Mouse (Mus musculus) CH12.LX (cell line): ENCODE measurements around the gene Fam114a2. TPM values are rescaled to one million over a fixed set of nuclear protein-coding genes. Genes with fewer than 3 reads are reported as not detected.
A peak's percentile ranks its signal among the peaks of the same experiment; 100 is the strongest.

Source experiments
- DNase-seq: peaks from one replicate; pipeline ENCODE4 v3.0.0-alpha.2; 2013; ENCODE audit errors: extremely low read depth
- H3K27ac ChIP-seq: 2 replicates; pipeline ENCODE4 v1.5.1; 2012; ENCODE audit warnings: low read depth, mild to moderate bottlenecking, control low read depth, moderate library complexity; ENCODE audit not compliant: insufficient read depth
- H3K27me3 ChIP-seq: replicated peaks from 2 replicates; pipeline ENCODE3; 2012; ENCODE audit warnings: inconsistent platforms
- H3K36me3 ChIP-seq, 2 experiments: replicated peaks in 1 of 2; 2 replicates each; pipeline versions ENCODE3 to v1.6.1; 2012; ENCODE audit warnings: inconsistent platforms in 1 of 2, low read length in 1 of 2, mild to moderate bottlenecking in 1 of 2, mixed read lengths in 1 of 2, moderate library complexity in 1 of 2; ENCODE audit not compliant: control insufficient read depth in 1 of 2, insufficient read depth in 1 of 2
- H3K4me1 ChIP-seq, 2 experiments: 2 replicates each; pipeline ENCODE4 v1.6.1; 2012; ENCODE audit warnings: inconsistent platforms in 1 of 2, moderate library complexity in 1 of 2; ENCODE audit not compliant: insufficient read depth in 2 of 2, control insufficient read depth in 1 of 2
- H3K4me2 ChIP-seq: 2 replicates; pipeline ENCODE4 v1.6.1; 2012; ENCODE audit warnings: low read depth, mild to moderate bottlenecking, control low read depth; ENCODE audit not compliant: poor library complexity, insufficient read depth, severe bottlenecking
- H3K4me3 ChIP-seq, 3 experiments: fragments of 150-350 bp in 1 of 3; sonication (generic) in 1 of 3; replicated peaks in 1 of 3; 2 replicates each; pipeline versions ENCODE3 to v1.5.1; 2011 to 2012; ENCODE audit warnings: low read depth in 2 of 3, low read length in 2 of 3, mild to moderate bottlenecking in 2 of 3, moderate library complexity in 2 of 3, control low read depth in 1 of 3, improper control_type of control experiment in 1 of 3, inconsistent platforms in 1 of 3, mixed read lengths in 1 of 3; ENCODE audit not compliant: poor library complexity in 1 of 3
- H3K79me2 ChIP-seq: replicated peaks from 2 replicates; pipeline ENCODE4 v1.6.1; 2012; ENCODE audit warnings: mild to moderate bottlenecking, moderate library complexity; ENCODE audit not compliant: control insufficient read depth, poor library complexity, insufficient read depth, severe bottlenecking; ENCODE audit errors: extremely low read depth
- H3K9ac ChIP-seq: 2 replicates; pipeline ENCODE4 v1.6.1; 2012; ENCODE audit warnings: low read depth, mild to moderate bottlenecking, control low read depth, moderate library complexity; ENCODE audit not compliant: insufficient read depth
- H3K9me3 ChIP-seq: replicated peaks from 2 replicates; pipeline ENCODE3; 2012; ENCODE audit warnings: low read length, inconsistent platforms, mixed read lengths
- BHLHE40 ChIP-seq: IDR thresholded peaks from 2 replicates; pipeline ENCODE4 v1.6.1; 2011; ENCODE audit warnings: mild to moderate bottlenecking, low read depth, low read length, improper control_type of control experiment
- CHD1 ChIP-seq: IDR thresholded peaks from 2 replicates; pipeline ENCODE4 v1.6.1; 2012; ENCODE audit warnings: low read depth, low read length, improper control_type of control experiment, inconsistent platforms
- CHD2 ChIP-seq: IDR thresholded peaks from 2 replicates; pipeline ENCODE4 v1.6.1; 2011; ENCODE audit warnings: low read length, improper control_type of control experiment
- CTCF ChIP-seq, 2 experiments: IDR thresholded peaks in 1 of 2; conservative IDR thresholded peaks in 1 of 2; 2 replicates each; pipeline ENCODE4 v1.5.1; 2011 to 2012; ENCODE audit warnings: low read depth in 2 of 2, low read length in 2 of 2, improper control_type of control experiment in 1 of 2, inconsistent platforms in 1 of 2, mild to moderate bottlenecking in 1 of 2, moderate library complexity in 1 of 2
- E2F4 ChIP-seq: IDR thresholded peaks from 2 replicates; pipeline ENCODE4 v1.6.1; 2011; ENCODE audit warnings: low read depth, low read length, improper control_type of control experiment; ENCODE audit not compliant: insufficient replicate concordance
- EP300 ChIP-seq: IDR thresholded peaks from 2 replicates; pipeline ENCODE4 v1.6.1; 2011; ENCODE audit warnings: low read length, improper control_type of control experiment
- GABPA ChIP-seq: IDR thresholded peaks from 2 replicates; pipeline ENCODE4 v1.6.1; 2012; ENCODE audit warnings: low read depth, low read length, improper control_type of control experiment, inconsistent platforms; ENCODE audit not compliant: insufficient replicate concordance
- HCFC1 ChIP-seq: IDR thresholded peaks from 2 replicates; pipeline ENCODE4 v1.6.1; 2012; ENCODE audit warnings: low read depth, mild to moderate bottlenecking, inconsistent platforms, low read length, improper control_type of control experiment
- IRF4 ChIP-seq: IDR thresholded peaks from 2 replicates; pipeline ENCODE4 v1.6.1; 2014; ENCODE audit warnings: low read depth, mild to moderate bottlenecking, inconsistent platforms, low read length, improper control_type of control experiment
- JUND ChIP-seq: conservative IDR thresholded peaks from 2 replicates; pipeline ENCODE4 v1.6.1; 2011; ENCODE audit warnings: low read depth, low read length, improper control_type of control experiment
- MAX ChIP-seq: IDR thresholded peaks from 2 replicates; pipeline ENCODE4 v1.6.1; 2011; ENCODE audit warnings: low read length, improper control_type of control experiment
- MAZ ChIP-seq: IDR thresholded peaks from 2 replicates; pipeline ENCODE4 v1.6.1; 2012; ENCODE audit warnings: low read depth, mild to moderate bottlenecking, inconsistent platforms, low read length, improper control_type of control experiment, moderate library complexity
- MEF2A ChIP-seq: IDR thresholded peaks from 2 replicates; pipeline ENCODE4 v1.6.1; 2014; ENCODE audit warnings: low read depth, mild to moderate bottlenecking, inconsistent platforms, low read length, improper control_type of control experiment, borderline replicate concordance
- NELFE ChIP-seq: IDR thresholded peaks from 2 replicates; pipeline ENCODE4 v1.6.1; 2011; ENCODE audit warnings: low read depth, low read length, improper control_type of control experiment
- RAD21 ChIP-seq: IDR thresholded peaks from 2 replicates; pipeline ENCODE4 v1.6.1; 2011; ENCODE audit warnings: low read depth, mild to moderate bottlenecking, low read length, improper control_type of control experiment, moderate library complexity
- RCOR1 ChIP-seq: conservative IDR thresholded peaks from 2 replicates; pipeline ENCODE4 v1.6.1; 2012; ENCODE audit warnings: low read depth, mild to moderate bottlenecking, inconsistent platforms, low read length, improper control_type of control experiment
- SIN3A ChIP-seq: IDR thresholded peaks from 2 replicates; pipeline ENCODE4 v1.6.1; 2012; ENCODE audit warnings: low read length, improper control_type of control experiment, inconsistent platforms
- SMC3 ChIP-seq: IDR thresholded peaks from 2 replicates; pipeline ENCODE4 v1.6.1; 2011; ENCODE audit warnings: low read depth, low read length, improper control_type of control experiment
- TBP ChIP-seq: conservative IDR thresholded peaks from 2 replicates; pipeline ENCODE4 v1.6.1; 2011; ENCODE audit warnings: low read depth, low read length, improper control_type of control experiment
- USF1 ChIP-seq: IDR thresholded peaks from 2 replicates; pipeline ENCODE4 v1.6.1; 2014; ENCODE audit warnings: low read depth, mild to moderate bottlenecking, inconsistent platforms, low read length, improper control_type of control experiment
- ZC3H11A ChIP-seq: IDR thresholded peaks from 2 replicates; pipeline ENCODE4 v1.6.1; 2012; ENCODE audit warnings: low read depth, mild to moderate bottlenecking, inconsistent platforms, low read length, improper control_type of control experiment
- ZKSCAN1 ChIP-seq: IDR thresholded peaks from 2 replicates; pipeline ENCODE4 v1.6.1; 2012; ENCODE audit warnings: low read depth, inconsistent platforms, low read length, improper control_type of control experiment, borderline replicate concordance
- dilution Hi-C: fragments of 300-500 bp; cut with MboI; formaldehyde crosslinking; loops from 2 replicates; pipeline ENCODE4 v1.14.3; 2020; ENCODE audit warnings: low sequenced_read_pairs; ENCODE audit not compliant: extremely low pct_unique_long_range_greater_than_20kb, extremely low pct_ligation_motif_present
- in situ Hi-C: fragments of 300-500 bp; cut with MboI; formaldehyde crosslinking; loops from 3 replicates; pipeline ENCODE4 v1.14.3; 2019; ENCODE audit warnings: low sequenced_read_pairs, low pct_ligation_motif_present, low pct_unique_long_range_greater_than_20kb, mixed read lengths
- polyA plus RNA-seq: library from polyadenylated mRNA; unstranded; fragments of >175 nt; gene quantifications from 2 replicates; pipeline ENCODE4 v1.2.1, GENCODE M21; 2012; ENCODE audit warnings: low read depth; ENCODE audit not compliant: insufficient read length
- total RNA-seq, 2 experiments: library from RNA; depleted of rRNA; stranded (reverse); fragments of 300-350 nt in 1 of 2; fragments of >200 nt in 1 of 2; gene quantifications; 2 replicates each; pipeline ENCODE4 v1.2.3; 2012 to 2014

Fam114a2 gene
- total and polyA plus RNA-seq, 3 experiments = 49.8 to 66.4 (median 54.3) TPM

- no peaks in the 10 kb centered on the region for H3K4me1 ChIP-seq
- DNase-seq = peak; percentile 37
- no peak overlapping the region for H3K4me3 ChIP-seq
- H3K36me3 ChIP-seq = peaks cover 5 to 11% of the 10 kb centered on the region in 2 experiments
- dilution Hi-C loops (no loop called here), in situ Hi-C loops (loop anchor here (10.0 kb wide), 1 partner anchor 310 kb away; no protein-coding TSS in a partner anchor)
- H3K79me2 ChIP-seq = no peaks in the 10 kb centered on the region
- no peak overlapping the region for H3K9ac ChIP-seq
- no peak overlapping the region for H3K27ac ChIP-seq
- no peak for TF ChIP-seq JUND
- TF ChIP-seq SIN3A = 0 out of 2 replicates have a peak, but pooled peaks have one; percentile 39
- peak; percentile 46 to 87; a peak in 3 of 4 replicates for TF ChIP-seq CTCF (conservative IDR thresholded peaks at IDR 0.05 in 1 of 2, IDR thresholded peaks at IDR 0.05 in 1 of 2; ENCODE audit: low read depth in 2 of 2, low read length in 2 of 2)
- no peak for TF ChIP-seq GABPA
- TF ChIP-seq RAD21 = peak; percentile 81
- peak; percentile 34 for TF ChIP-seq ZC3H11A
- 0 out of 2 replicates have a peak, but pooled peaks have one; percentile 49 for TF ChIP-seq NELFE
- TF ChIP-seq MEF2A = peak; percentile 26; the same call in 1 of the 2 replicates
- TF ChIP-seq RCOR1 = no peak
- peak; percentile 25; the same call in 1 of the 2 replicates for TF ChIP-seq IRF4
- TF ChIP-seq HCFC1 = no peak
- 0 out of 2 replicates have a peak, but pooled peaks have one; percentile 33 for TF ChIP-seq MAZ
- peak; percentile 79 for TF ChIP-seq SMC3
- TF ChIP-seq MAX = 0 out of 2 replicates have a peak, but pooled peaks have one; percentile 41
- TF ChIP-seq ZKSCAN1 = no peak
- H3K27me3 ChIP-seq = peaks cover 35% of the 10 kb centered on the region
- no peak overlapping the region for H3K4me2 ChIP-seq
- H3K9me3 ChIP-seq = no peaks in the 10 kb centered on the region
These were observed 43.3 kb downstream of the Fam114a2 start for GRCm38 (mm10) chr11:57475119-57475518.

DNA sequence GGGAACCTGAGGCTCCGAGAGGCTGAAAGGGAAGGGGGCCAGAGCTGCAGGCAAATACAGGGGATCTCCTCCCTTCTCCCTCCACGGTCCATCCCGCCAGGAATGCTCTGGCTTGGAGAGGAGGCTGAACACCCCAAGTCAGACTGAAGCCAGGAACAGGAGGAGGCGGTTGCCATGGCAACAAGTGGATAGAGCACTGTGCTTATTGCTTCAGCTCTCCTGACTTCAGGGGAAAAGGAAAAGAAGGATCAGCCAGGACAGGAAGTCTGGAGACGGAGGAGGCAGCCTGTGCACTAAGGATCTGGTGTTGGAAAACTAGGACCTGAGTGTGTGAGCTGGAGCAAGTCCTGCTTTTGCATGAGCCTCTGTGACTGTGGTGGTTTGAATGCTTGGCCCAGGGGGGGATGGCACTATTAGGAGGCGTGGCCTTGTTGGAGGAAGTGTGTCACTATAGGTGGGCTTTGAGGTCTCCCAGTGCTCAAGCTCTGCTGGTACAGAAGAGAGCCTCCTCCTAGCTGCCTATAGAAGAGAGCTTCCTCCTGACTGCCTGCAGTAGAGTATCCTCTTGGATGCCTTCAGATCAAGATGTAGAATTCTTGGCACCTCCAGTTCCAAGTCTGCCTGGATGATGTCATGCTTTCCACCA lies 44.0 kb downstream of the Fam114a2 start:
- Histone ChIP-seq H3K27ac (no peak overlapping the region), H3K4me1 (no peaks in the 10 kb centered on the region), H3K4me2 (no peak overlapping the region), H3K27me3 (peaks cover 41% of the 10 kb centered on the region), H3K4me3 (no peak overlapping the region), H3K9me3 (no peaks in the 10 kb centered on the region), H3K9ac (no peak overlapping the region), H3K79me2 (no peaks in the 10 kb centered on the region), H3K36me3 (peaks cover 0 to 9% of the 10 kb centered on the region in 2 experiments)
- in situ Hi-C loops = loop anchor here (10.0 to 25.0 kb wide), 2 partner anchors 310 to 1337 kb away; no protein-coding TSS in a partner anchor
- TF ChIP-seq BHLHE40 (no peak), E2F4 (no peak), CHD1 (no peak), ZC3H11A (no peak), USF1 (no peak), SIN3A (no peak), TBP (no peak), SMC3 (no peak), GABPA (no peak), EP300 (no peak), RCOR1 (no peak), CHD2 (no peak)
- no peak for DNase-seq
- dilution Hi-C loops = no loop called here
